Mouse (Mus musculus): ENCODE results near the gene Meis2.

Gene Meis2

GRCm38 (mm10) chr2:115919141-115920071, 146.2 kb downstream of the Meis2 start:
- in situ Hi-C loops (cut with MboI, MseI) = no loop called here

- in situ Hi-C loops (cut with MboI, MseI) = no loop called here
Measured at GRCm38 (mm10) chr2:115918561-115918960, 147.1 kb downstream of the Meis2 start.

GRCm38 (mm10) chr2:115914539-115914938, 151.1 kb downstream of the Meis2 start:
- in situ Hi-C loops (cut with MboI, MseI) = no loop called here

- in situ Hi-C loops (cut with MboI, MseI) = no loop called here
Measured at GRCm38 (mm10) chr2:115912948-115913529, 152.6 kb downstream of the Meis2 start.

- in situ Hi-C loops (cut with MboI, MseI) = no loop called here
Measured at GRCm38 (mm10) chr2:115911913-115912642, 153.6 kb downstream of the Meis2 start.

- in situ Hi-C loops (cut with MboI, MseI) = no loop called here
Measured at GRCm38 (mm10) chr2:115910217-115910616, 155.4 kb downstream of the Meis2 start.

- in situ Hi-C loops (cut with MboI, MseI) = no loop called here
Measured at GRCm38 (mm10) chr2:115901007-115901406, 164.6 kb downstream of the Meis2 start.

- in situ Hi-C loops (cut with MboI, MseI) = no loop called here
Measured at GRCm38 (mm10) chr2:115897559-115897958, 168.1 kb downstream of the Meis2 start.

GRCm38 (mm10) chr2:115897001-115897400, 168.6 kb downstream of the Meis2 start:
- in situ Hi-C loops (cut with MboI, MseI) = no loop called here

GRCm38 (mm10) chr2:115895717-115896116, 169.9 kb downstream of the Meis2 start:
- in situ Hi-C loops (cut with MboI, MseI) = no loop called here

GRCm38 (mm10) chr2:115895256-115895655, 170.4 kb downstream of the Meis2 start:
- in situ Hi-C loops (cut with MboI, MseI) = no loop called here

GRCm38 (mm10) chr2:115893113-115893512, 172.5 kb downstream of the Meis2 start:
- in situ Hi-C loops (cut with MboI, MseI) = no loop called here

GRCm38 (mm10) chr2:115890715-115891114, 174.9 kb downstream of the Meis2 start:
- in situ Hi-C loops (cut with MboI, MseI) = no loop called here

- in situ Hi-C loops (cut with MboI, MseI) = no loop called here
Measured at GRCm38 (mm10) chr2:115890030-115890429, 175.6 kb downstream of the Meis2 start.

GRCm38 (mm10) chr2:115889212-115889611, 176.4 kb downstream of the Meis2 start:
- in situ Hi-C loops (cut with MboI, MseI) = no loop called here

GRCm38 (mm10) chr2:115888336-115889077, 177.1 kb downstream of the Meis2 start:
- in situ Hi-C loops (cut with MboI, MseI) = no loop called here

- in situ Hi-C loops (cut with MboI, MseI) = no loop called here
Measured at GRCm38 (mm10) chr2:115887631-115888030, 178.0 kb downstream of the Meis2 start.

GRCm38 (mm10) chr2:115884184-115884583, 181.5 kb downstream of the Meis2 start:
- in situ Hi-C loops (cut with MboI, MseI) = no loop called here

- in situ Hi-C loops (cut with MboI, MseI) = no loop called here
Measured at GRCm38 (mm10) chr2:115883520-115883919, 182.1 kb downstream of the Meis2 start.

GRCm38 (mm10) chr2:115875802-115876531, 189.7 kb downstream of the Meis2 start:
- in situ Hi-C loops (cut with MboI, MseI) = loop anchor here in 1 of 2 experiments (10.0 kb wide), 1 partner anchor 1069 kb away; no protein-coding TSS in a partner anchor

- in situ Hi-C loops (cut with MboI, MseI) = loop anchor here in 1 of 2 experiments (10.0 kb wide), 1 partner anchor 1072 kb away; no protein-coding TSS in a partner anchor
Measured at GRCm38 (mm10) chr2:115872851-115873250, 192.8 kb downstream of the Meis2 start.
